Mouse (Mus musculus) neural tube, embryonic 11.5 days (tissue): ENCODE measurements at regions not wholly inside any gene's neighbourhood (a gene's known extent, or its start where the extent isn't known, plus 50 kb on each side); places are given as distances from the start of the nearest gene placed in this dataset.

ENCODE experiments used
- ATAC-seq: fragments of 200-750 bp; cut with Nextera tagmentation; 2 replicates; pipeline ENCODE4 v1.8.0; 2017; ENCODE audit warnings: moderate number of reproducible peaks, mild to moderate bottlenecking, moderate TSS enrichment, moderate library complexity; ENCODE audit not compliant: insufficient read depth, low FRiP score, low TSS enrichment
- DNase-seq: peaks from one replicate; pipeline ENCODE4 v3.0.0-alpha.2; 2015; ENCODE audit warnings: low spot score
- H3K27ac ChIP-seq: fragments of 300-500 bp; sonication (generic); 2 replicates; pipeline ENCODE4 v1.5.1; 2014; ENCODE audit warnings: low read depth, mild to moderate bottlenecking, low read length
- H3K27me3 ChIP-seq: fragments of 300-500 bp; sonication (generic); 2 replicates; pipeline ENCODE4 v1.6.1; 2014; ENCODE audit warnings: mild to moderate bottlenecking, low read length, mixed read lengths; ENCODE audit not compliant: control insufficient read depth, insufficient read depth
- H3K36me3 ChIP-seq: fragments of 300-500 bp; sonication (generic); 2 replicates; pipeline ENCODE4 v1.6.1; 2014; ENCODE audit warnings: mild to moderate bottlenecking, low read length, moderate library complexity, mixed read lengths; ENCODE audit not compliant: control insufficient read depth, insufficient read depth
- H3K4me1 ChIP-seq: fragments of 300-500 bp; sonication (generic); 2 replicates; pipeline ENCODE4 v1.6.1; 2014; ENCODE audit warnings: low read length, mixed read lengths; ENCODE audit not compliant: control insufficient read depth, insufficient read depth
- H3K4me2 ChIP-seq: fragments of 300-500 bp; sonication (generic); 2 replicates; pipeline ENCODE4 v1.6.1; 2014; ENCODE audit warnings: low read depth, mild to moderate bottlenecking, moderate library complexity
- H3K4me3 ChIP-seq: fragments of 300-500 bp; sonication (generic); 2 replicates; pipeline ENCODE4 v1.5.1; 2014; ENCODE audit warnings: low read depth, low read length
- H3K9ac ChIP-seq: fragments of 300-500 bp; sonication (generic); 2 replicates; pipeline ENCODE4 v1.6.1; 2014; ENCODE audit warnings: mild to moderate bottlenecking, low read length
- H3K9me3 ChIP-seq: fragments of 300-500 bp; sonication (generic); 2 replicates; pipeline ENCODE4 v1.6.1; 2016; ENCODE audit warnings: low read length; ENCODE audit not compliant: control insufficient read depth
- WGBS: fragments of 180-500 bp; shearing (Covaris S2); extraction: QIAGEN DNeasy Blood & Tissue Kit; methylation state at CpG from one replicate; pipeline ENCODE4 v1.1.7; 2014; 5-methylcytosine and 5-hydroxymethylcytosine counted together

DNA sequence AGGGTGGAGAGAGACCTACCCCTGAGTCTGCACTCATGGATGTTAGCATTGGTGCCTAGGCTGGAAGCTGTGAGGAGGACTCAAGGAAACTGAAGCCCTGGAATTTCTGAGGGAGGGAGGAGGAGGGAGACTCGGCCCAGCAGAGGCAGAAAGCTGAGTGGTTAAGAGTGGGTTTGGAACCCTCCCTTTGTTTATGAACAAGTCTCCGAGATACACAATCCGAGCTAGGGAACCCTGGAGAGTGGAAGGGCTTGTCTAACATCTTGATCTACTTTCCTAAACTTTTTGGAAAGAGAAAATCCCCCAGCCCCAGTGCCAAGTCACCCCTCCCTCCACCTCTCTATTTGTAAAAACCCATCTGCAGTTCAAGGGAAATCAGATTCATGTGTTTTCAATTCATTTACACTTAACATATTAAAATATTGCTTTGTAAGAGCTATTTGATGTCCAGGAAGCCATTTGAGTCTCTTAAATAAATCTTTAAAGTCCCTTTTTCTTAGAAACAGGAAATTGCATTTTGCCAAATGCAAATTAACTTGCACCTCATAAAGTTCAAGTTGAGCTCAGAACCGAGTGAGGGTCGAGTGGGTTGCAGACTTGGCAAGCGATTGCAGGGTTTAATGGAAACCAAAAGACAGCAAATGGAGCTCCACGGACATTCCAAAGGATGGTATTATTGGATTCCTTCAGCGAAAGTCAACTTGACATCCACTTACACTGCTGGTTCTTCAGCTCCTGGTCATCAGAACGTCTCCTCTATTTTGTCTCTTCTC lies 113.1 kb downstream of the En1 start:
- no peaks in the 10 kb centered on the region for H3K4me1 ChIP-seq
- H3K9me3 ChIP-seq = no peaks in the 10 kb centered on the region
- no peak for ATAC-seq
- no peak for DNase-seq
- no peaks in the 10 kb centered on the region for H3K27me3 ChIP-seq
- no peak overlapping the region for H3K27ac ChIP-seq
- H3K4me2 ChIP-seq = no peak overlapping the region
- 84% methylated on average over 9 of the region's 9 CpGs for WGBS
- H3K4me3 ChIP-seq = no peak overlapping the region
- H3K36me3 ChIP-seq = no peaks in the 10 kb centered on the region
- H3K9ac ChIP-seq = no peak overlapping the region

DNA sequence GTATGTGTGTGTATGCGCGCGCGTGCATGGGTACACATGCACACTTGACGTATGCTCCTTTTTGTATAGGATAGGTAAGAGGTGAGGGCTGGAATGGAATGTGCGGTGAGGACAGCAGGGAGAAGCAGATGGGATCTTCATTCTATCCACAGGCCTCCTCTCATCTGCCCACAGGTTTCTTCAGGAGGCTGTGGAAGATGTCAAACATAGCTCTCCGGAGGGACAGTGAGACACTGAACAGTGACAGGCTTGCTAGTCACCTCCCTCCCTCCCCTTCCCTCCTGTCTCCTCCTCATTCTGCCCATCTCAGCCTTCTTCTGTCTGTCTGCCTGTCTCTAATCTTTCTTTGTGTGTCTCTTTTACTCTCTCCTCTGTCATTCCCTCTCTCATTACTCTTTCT lies 124.6 kb downstream of the En1 start:
- ATAC-seq (no peak), DNase-seq (no peak)
- no peaks in the 10 kb centered on the region for H3K36me3 ChIP-seq
- no peak overlapping the region for H3K4me3 ChIP-seq
- H3K9ac ChIP-seq = no peak overlapping the region
- H3K9me3 ChIP-seq = no peaks in the 10 kb centered on the region
- H3K27ac ChIP-seq = no peak overlapping the region
- WGBS = 91% methylated on average over 7 of the region's 7 CpGs
- no peak overlapping the region for H3K4me2 ChIP-seq
- H3K4me1 ChIP-seq = no peaks in the 10 kb centered on the region
- H3K27me3 ChIP-seq = no peaks in the 10 kb centered on the region

DNA sequence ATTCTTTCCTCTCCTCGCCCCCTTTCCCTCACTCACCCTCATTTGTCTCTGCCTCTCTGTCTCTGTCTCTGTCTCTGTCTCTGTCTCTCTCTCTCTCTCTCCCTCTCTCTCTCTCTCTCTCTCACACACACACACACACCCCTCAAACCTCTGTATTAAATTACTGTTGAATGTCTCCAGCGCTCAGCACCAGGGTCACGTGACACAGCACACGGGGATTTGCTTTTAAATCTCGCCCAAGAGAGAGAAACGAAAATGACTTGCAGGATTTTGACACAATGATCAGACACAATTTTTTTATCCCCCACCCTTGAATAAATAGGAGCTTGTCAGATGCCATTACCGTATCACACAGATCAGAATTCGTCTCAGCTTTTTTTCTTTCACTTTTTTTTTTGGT lies 125.2 kb downstream of the En1 start:
- Histone ChIP-seq H3K9me3 (no peaks in the 10 kb centered on the region), H3K9ac (no peak overlapping the region), H3K4me1 (no peaks in the 10 kb centered on the region), H3K36me3 (no peaks in the 10 kb centered on the region), H3K4me3 (no peak overlapping the region), H3K27ac (no peak overlapping the region), H3K4me2 (no peak overlapping the region), H3K27me3 (no peaks in the 10 kb centered on the region)
- DNase-seq (no peak), ATAC-seq (no peak)
- WGBS = 81% methylated on average over 8 of the region's 8 CpGs

DNA sequence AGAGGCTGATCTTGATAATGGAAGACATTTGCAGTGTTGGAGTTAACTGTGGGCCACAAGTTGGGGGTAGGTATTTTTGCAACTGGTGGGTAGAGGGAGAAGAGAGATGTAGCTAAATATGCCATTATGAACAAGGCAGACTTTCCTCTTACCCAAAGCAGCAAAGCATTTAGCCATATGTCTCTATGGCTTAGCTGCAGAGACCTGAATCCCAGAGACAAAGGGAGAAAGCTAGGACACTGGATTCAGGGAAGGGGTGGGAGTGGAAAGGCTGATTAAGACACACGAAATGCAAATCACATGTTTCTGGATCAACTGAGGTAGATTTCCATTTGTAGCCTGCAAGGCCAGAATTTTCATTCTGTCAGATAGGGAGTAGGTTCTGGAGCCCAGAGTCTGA lies 129.8 kb downstream of the En1 start:
- no peak for DNase-seq
- Histone ChIP-seq H3K36me3 (no peaks in the 10 kb centered on the region), H3K27me3 (no peaks in the 10 kb centered on the region), H3K9me3 (no peaks in the 10 kb centered on the region), H3K4me1 (no peaks in the 10 kb centered on the region), H3K4me3 (no peak overlapping the region), H3K27ac (no peak overlapping the region), H3K9ac (no peak overlapping the region), H3K4me2 (no peak overlapping the region)
- ATAC-seq = no peak
- 61% methylated on average over 1 of the region's 1 CpGs for WGBS

DNA sequence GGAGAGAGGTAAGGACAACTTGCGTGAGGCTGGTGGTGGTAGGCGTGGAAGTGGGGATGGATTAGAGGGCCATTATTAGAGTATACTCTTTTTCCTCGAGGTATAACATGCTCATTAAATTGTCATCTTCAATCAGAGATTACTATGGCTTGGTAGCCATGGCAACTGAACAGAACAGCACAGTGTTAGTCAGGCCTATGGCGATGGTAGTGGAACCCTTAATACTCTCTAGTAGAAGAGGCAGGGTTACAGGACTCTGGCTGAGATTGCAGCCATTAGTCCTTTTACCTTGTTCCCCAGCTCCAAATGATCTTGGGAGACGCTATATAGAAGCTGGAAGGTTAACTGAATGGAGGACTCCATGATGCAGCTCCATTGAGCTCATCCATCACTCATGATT lies 131.5 kb downstream of the En1 start:
- H3K27ac ChIP-seq = no peak overlapping the region
- 89% methylated on average over 5 of the region's 5 CpGs for WGBS
- H3K27me3 ChIP-seq = no peaks in the 10 kb centered on the region
- no peak overlapping the region for H3K9ac ChIP-seq
- no peak overlapping the region for H3K4me3 ChIP-seq
- H3K36me3 ChIP-seq = no peaks in the 10 kb centered on the region
- H3K9me3 ChIP-seq = no peaks in the 10 kb centered on the region
- ATAC-seq = no peak
- H3K4me2 ChIP-seq = no peak overlapping the region
- H3K4me1 ChIP-seq = no peaks in the 10 kb centered on the region
- no peak for DNase-seq

DNA sequence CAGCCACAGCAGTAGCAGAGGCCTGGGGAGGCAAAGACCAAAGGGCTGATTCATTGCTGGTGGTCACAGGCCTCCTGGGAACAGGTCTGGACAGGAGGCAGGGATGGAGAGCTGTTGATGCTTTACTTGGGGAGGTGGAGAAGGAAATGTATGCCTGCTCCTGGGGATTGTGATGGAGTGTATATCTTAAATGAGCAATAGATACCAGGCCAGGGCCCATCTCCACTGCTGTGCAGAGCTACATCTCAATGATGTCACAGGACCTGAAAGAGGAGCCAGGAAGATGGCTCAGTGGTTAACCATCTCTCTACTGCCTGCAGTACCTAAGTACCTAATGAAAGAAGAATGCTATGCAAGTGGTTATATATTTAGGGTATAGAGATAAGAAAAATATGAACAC lies 132.6 kb downstream of the En1 start:
- Histone ChIP-seq H3K9ac (no peak overlapping the region), H3K27ac (no peak overlapping the region), H3K27me3 (no peaks in the 10 kb centered on the region), H3K4me3 (no peak overlapping the region), H3K9me3 (no peaks in the 10 kb centered on the region), H3K4me2 (no peak overlapping the region), H3K36me3 (no peaks in the 10 kb centered on the region), H3K4me1 (no peaks in the 10 kb centered on the region)
- DNase-seq = no peak
- no peak for ATAC-seq

DNA sequence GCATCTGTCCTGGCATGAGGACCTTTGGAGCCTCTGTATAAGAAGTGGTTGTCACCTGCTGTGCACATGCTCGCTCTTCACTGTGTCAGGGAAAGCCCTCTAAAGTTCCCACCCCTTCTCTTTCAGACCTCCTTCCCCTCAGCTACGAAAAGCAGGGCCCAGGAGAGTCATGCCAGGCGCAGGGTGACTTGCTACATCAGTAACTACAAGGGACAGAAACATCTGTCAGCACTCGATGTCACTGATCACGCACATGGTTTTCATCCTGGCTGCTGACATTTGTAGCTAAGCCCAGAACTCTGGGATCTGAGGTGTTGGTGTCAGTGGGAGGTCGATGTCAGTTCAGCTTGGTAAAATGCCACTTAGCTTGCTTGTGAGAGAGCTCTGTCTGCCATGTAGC lies 137.3 kb downstream of the En1 start:
- WGBS = 61% methylated on average over 6 of the region's 6 CpGs
- no peak overlapping the region for H3K9ac ChIP-seq
- H3K4me3 ChIP-seq = no peak overlapping the region
- H3K4me1 ChIP-seq = no peaks in the 10 kb centered on the region
- no peak overlapping the region for H3K27ac ChIP-seq
- no peak for ATAC-seq
- DNase-seq = no peak
- H3K36me3 ChIP-seq = no peaks in the 10 kb centered on the region
- no peak overlapping the region for H3K4me2 ChIP-seq
- no peaks in the 10 kb centered on the region for H3K9me3 ChIP-seq
- no peaks in the 10 kb centered on the region for H3K27me3 ChIP-seq

DNA sequence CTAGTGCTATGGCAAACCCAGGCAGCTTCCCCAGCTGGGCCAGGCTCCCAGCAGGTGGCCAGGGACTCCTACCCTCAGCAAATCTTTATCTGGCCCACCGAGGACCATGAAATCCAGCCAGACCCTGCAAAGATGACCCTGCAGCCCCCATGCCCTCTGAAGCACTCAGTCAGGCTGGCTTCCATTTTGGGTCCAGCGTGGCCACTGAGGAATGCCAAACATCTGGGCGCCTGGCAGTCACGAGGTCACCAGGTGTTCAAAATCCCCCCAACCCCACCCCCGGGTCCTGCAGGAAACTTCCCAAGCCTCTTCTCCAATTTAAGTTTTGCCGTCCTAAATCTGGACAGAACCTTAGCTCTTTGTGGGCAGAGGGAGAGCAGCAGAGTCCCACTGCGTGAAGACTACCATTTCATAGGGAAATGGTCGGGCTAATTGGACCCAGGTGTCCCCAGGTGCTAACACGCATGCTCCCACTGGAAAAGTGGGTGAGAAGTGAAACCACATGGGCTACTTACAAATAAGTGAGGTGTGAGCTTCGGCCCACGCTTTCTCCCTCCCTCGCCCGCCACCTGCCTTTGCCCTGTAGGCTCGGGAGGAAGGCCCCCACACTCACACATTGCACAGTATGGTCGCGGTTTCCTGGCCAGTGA lies 139.0 kb downstream of the En1 start:
- ATAC-seq (no peak), DNase-seq (no peak)
- WGBS = 69% methylated on average over 16 of the region's 16 CpGs
- no peak overlapping the region for H3K4me3 ChIP-seq
- H3K4me2 ChIP-seq = no peak overlapping the region
- H3K9me3 ChIP-seq = no peaks in the 10 kb centered on the region
- no peaks in the 10 kb centered on the region for H3K4me1 ChIP-seq
- no peak overlapping the region for H3K27ac ChIP-seq
- H3K36me3 ChIP-seq = no peaks in the 10 kb centered on the region
- H3K9ac ChIP-seq = no peak overlapping the region
- H3K27me3 ChIP-seq = no peaks in the 10 kb centered on the region

DNA sequence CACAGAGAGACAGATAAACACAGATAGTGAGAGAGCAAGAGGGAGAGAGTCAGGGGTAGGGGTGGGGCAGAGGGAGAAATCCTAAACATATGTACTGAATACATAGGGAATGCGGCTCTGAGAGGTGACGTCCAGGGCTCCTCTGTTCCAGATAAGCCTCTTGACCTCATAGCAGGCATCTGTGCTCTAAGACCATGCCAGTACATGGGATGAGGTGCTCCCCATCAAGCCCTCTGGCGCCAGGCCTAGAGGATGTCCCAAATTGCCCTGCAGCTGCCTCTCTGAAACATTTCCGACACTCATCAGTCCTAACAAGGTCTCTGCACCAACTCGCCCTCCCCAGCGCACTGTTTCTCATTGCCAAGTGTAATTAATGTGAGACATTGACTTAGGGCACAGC lies 146.7 kb downstream of the En1 start:
- H3K27ac ChIP-seq = no peak overlapping the region
- WGBS = 87% methylated on average over 6 of the region's 6 CpGs
- DNase-seq (no peak), ATAC-seq (no peak)
- H3K4me1 ChIP-seq = no peaks in the 10 kb centered on the region
- H3K9ac ChIP-seq = no peak overlapping the region
- H3K27me3 ChIP-seq = no peaks in the 10 kb centered on the region
- H3K4me2 ChIP-seq = no peak overlapping the region
- no peak overlapping the region for H3K4me3 ChIP-seq
- H3K9me3 ChIP-seq = no peaks in the 10 kb centered on the region
- no peaks in the 10 kb centered on the region for H3K36me3 ChIP-seq
